Mouse (Mus musculus) kidney, adult 2 months (tissue): Measurements from ENCODE around the gene P2rx2.

Experiments used
- CTCF ChIP-seq: fragments of 200-500 bp; conservative IDR thresholded peaks from 2 replicates; pipeline ENCODE4 v1.5.1; 2011; ENCODE audit warnings: low read depth, mild to moderate bottlenecking, control low read depth, low read length, moderate library complexity, mixed read lengths; ENCODE audit not compliant: insufficient read depth, insufficient read length
- POLR2A ChIP-seq: fragments of 200-500 bp; IDR thresholded peaks from one replicate; pipeline ENCODE4 v1.6.1; 2011; ENCODE audit warnings: low read depth, low read length, control low read depth

GRCm38 (mm10) chr5:110378181-110378583 is 35.2 kb upstream of the P2rx2 start:
- TF ChIP-seq CTCF, result no peak
- no peak for TF ChIP-seq POLR2A
